Mouse (Mus musculus) intestine, postnatal 0 days (tissue): Measurements from ENCODE around the gene Rcan1. TPM values are rescaled to one million over a fixed set of nuclear protein-coding genes. Genes with fewer than 3 reads are reported as not detected.
A peak's percentile ranks its signal among the peaks of the same experiment; 100 is the strongest.

Experiments
- ATAC-seq: fragments of 200-750 bp; cut with Nextera tagmentation; 2 replicates; pipeline ENCODE4 v1.8.0; 2017; ENCODE audit warnings: mild to moderate bottlenecking, moderate TSS enrichment, moderate library complexity
- H3K27ac ChIP-seq: fragments of 300-500 bp; sonication (generic); 2 replicates; pipeline ENCODE4 v1.5.1; 2014; ENCODE audit warnings: mild to moderate bottlenecking, low read depth, low read length, moderate library complexity
- H3K27me3 ChIP-seq: fragments of 300-500 bp; sonication (generic); replicated peaks from 2 replicates; pipeline ENCODE4 v1.6.1; 2014; ENCODE audit warnings: low read length, mixed read lengths; ENCODE audit not compliant: control insufficient read depth, insufficient read depth
- H3K36me3 ChIP-seq: fragments of 300-500 bp; sonication (generic); 2 replicates; pipeline ENCODE4 v1.6.1; 2014; ENCODE audit warnings: mild to moderate bottlenecking, moderate library complexity; ENCODE audit not compliant: control insufficient read depth, insufficient read depth
- H3K4me1 ChIP-seq: fragments of 300-500 bp; sonication (generic); replicated peaks from 2 replicates; pipeline ENCODE4 v1.6.1; 2014; ENCODE audit warnings: antibody characterized with exemption, low read length, mixed read lengths; ENCODE audit not compliant: control insufficient read depth, insufficient read depth
- H3K4me2 ChIP-seq: fragments of 300-500 bp; sonication (generic); replicated peaks from 2 replicates; pipeline ENCODE4 v1.6.1; 2014; ENCODE audit warnings: low read depth, mild to moderate bottlenecking, moderate library complexity
- H3K4me3 ChIP-seq: fragments of 300-500 bp; sonication (generic); 2 replicates; pipeline ENCODE4 v1.5.1; 2014; ENCODE audit warnings: low read depth, low read length
- H3K9ac ChIP-seq: fragments of 300-500 bp; sonication (generic); 2 replicates; pipeline ENCODE4 v1.6.1; 2014; ENCODE audit warnings: mild to moderate bottlenecking, low read depth, low read length
- H3K9me3 ChIP-seq: fragments of 300-500 bp; sonication (generic); 2 replicates; pipeline ENCODE4 v1.6.1; 2016; ENCODE audit warnings: mixed run types; ENCODE audit not compliant: control insufficient read depth
- CTCF ChIP-seq: sonication (generic); IDR thresholded peaks from 2 replicates; pipeline ENCODE4 v1.5.1; 2016; ENCODE audit warnings: low read depth, mild to moderate bottlenecking, control low read depth, antibody characterized with exemption, moderate library complexity
- WGBS: fragments of 180-500 bp; shearing (Covaris S2); extraction: QIAGEN DNeasy Blood & Tissue Kit; methylation state at CpG from one replicate; pipeline ENCODE4 v1.1.7; 2014; 5-methylcytosine and 5-hydroxymethylcytosine counted together
- polyA plus RNA-seq: library from polyadenylated mRNA; unstranded; fragments of >200 nt; fragmentation: Nextera tagmentation; extraction: Ambion mirVana; gene quantifications from 2 replicates; pipeline ENCODE4 v1.2.1, GENCODE M21; 2015

Gene Rcan1
- polyA plus RNA-seq, 1 experiment from 2014 or later = 52.0 TPM

DNA sequence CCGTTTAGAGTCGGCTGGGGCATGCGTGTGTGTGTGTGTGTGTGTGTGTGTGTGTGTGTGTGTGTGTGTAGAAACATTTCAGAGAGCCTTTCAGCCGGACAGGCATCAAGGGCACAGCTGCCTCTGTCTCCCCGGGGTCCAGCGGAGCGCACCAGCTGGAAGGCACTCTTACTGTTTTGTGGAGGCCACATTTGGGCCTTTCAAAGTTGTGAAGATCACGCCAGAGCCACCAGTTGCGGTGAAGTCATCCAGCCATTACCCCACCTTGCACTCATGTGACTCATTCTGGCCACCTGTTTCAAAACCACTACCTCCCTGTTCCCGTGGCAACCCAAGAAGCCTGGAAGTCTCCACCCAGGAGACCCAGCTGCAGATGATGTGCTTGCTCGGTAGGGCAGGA lies 44.8 kb downstream of the Rcan1 start:
- Histone ChIP-seq H3K4me1 (peaks cover 16% of the 10 kb centered on the region; the same call in 1 of the 2 replicates), H3K9ac (no peak overlapping the region), H3K27me3 (no peaks in the 10 kb centered on the region), H3K4me2 (no peak overlapping the region), H3K9me3 (no peaks in the 10 kb centered on the region), H3K4me3 (no peak overlapping the region), H3K27ac (no peak overlapping the region), H3K36me3 (no peaks in the 10 kb centered on the region)
- ATAC-seq = no peak
- TF ChIP-seq CTCF = no peak
- 57% methylated on average over 11 of the region's 11 CpGs for WGBS

DNA sequence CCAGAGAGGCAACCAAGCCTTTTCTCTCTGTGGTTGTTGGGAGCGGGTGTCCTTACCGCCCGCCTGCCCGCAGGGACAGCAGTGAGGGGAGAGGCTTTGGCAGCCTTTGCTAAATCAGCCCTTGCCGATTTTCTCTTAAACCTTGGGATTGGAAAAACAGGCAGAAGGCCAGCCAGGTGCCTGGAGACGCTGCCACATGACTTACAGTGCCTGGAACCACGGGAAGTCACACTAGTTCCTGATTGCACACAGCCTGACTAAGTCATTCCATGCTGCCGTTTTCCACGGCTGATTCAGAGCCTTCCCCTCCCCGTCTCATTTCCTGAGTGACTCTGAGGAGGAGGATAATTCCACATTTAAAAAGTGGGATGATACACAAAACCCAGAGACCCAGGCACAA lies 47.3 kb downstream of the Rcan1 start:
- 0 out of 2 replicates have a peak overlapping the region, but pooled peaks have one; percentile 17 for H3K9ac ChIP-seq
- no peak for TF ChIP-seq CTCF
- no peaks in the 10 kb centered on the region for H3K36me3 ChIP-seq
- H3K4me3 ChIP-seq = no peak overlapping the region
- no peak overlapping the region for H3K4me2 ChIP-seq
- WGBS = 44% methylated on average over 10 of the region's 10 CpGs
- peak overlapping the region; percentile 91 for H3K27ac ChIP-seq
- no peaks in the 10 kb centered on the region for H3K9me3 ChIP-seq
- peaks cover 16% of the 10 kb centered on the region; the same call in 1 of the 2 replicates for H3K4me1 ChIP-seq
- H3K27me3 ChIP-seq = no peaks in the 10 kb centered on the region
- no peak for ATAC-seq

DNA sequence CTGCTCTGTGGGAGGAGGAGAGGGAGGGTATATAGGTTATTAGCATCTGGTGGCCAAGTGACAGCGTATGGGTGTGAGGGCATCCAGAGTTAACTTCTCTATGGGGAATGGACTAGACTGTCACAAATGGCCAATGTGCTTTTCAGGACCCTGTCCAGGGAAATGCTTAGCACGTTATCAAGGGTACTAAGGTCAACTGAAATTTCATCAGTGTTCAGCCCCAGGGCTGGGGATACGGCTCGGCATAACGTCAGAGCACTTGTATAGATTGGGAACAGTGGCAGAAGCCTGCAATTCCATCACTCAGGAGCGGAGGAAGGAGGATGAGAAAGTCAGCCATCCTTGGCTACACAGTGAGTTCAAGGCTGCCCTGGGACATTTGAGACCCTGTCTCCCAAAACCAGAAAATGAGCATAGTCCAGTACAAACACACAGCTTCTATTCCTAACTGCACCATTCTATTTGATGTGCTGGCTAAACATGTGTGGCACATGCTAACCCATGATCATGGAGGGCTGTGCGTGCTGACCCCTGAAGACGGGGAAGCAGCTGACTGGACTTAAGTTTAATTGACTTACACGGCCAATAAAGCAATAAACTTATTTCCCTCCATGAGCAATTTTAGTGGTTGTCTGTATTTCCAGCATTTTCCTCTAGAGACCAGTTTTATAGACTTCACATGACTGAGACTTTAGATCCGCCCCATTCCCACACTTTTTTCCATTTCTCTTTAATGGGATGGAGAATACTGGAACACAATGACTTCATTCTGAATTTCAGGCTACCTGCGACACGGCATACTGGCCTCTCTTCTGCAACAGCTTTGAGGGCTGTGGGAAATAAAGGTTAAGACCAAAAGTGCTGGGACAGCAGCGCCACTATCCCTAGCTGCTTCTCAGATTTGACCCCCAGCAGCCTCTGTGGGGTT lies 48.0 kb downstream of the Rcan1 start:
- ATAC-seq = peak; percentile 72
- H3K27ac ChIP-seq = peak overlapping the region; percentile 91
- H3K27me3 ChIP-seq = no peaks in the 10 kb centered on the region
- 0 out of 2 replicates have a peak overlapping the region, but pooled peaks have one; percentile 17 for H3K9ac ChIP-seq
- WGBS = 50% methylated on average over 13 of the region's 13 CpGs
- no peak overlapping the region for H3K4me2 ChIP-seq
- no peaks in the 10 kb centered on the region for H3K9me3 ChIP-seq
- no peak overlapping the region for H3K4me3 ChIP-seq
- H3K4me1 ChIP-seq = peaks cover 16% of the 10 kb centered on the region; the same call in 1 of the 2 replicates
- TF ChIP-seq CTCF = no peak
- H3K36me3 ChIP-seq = no peaks in the 10 kb centered on the region

DNA sequence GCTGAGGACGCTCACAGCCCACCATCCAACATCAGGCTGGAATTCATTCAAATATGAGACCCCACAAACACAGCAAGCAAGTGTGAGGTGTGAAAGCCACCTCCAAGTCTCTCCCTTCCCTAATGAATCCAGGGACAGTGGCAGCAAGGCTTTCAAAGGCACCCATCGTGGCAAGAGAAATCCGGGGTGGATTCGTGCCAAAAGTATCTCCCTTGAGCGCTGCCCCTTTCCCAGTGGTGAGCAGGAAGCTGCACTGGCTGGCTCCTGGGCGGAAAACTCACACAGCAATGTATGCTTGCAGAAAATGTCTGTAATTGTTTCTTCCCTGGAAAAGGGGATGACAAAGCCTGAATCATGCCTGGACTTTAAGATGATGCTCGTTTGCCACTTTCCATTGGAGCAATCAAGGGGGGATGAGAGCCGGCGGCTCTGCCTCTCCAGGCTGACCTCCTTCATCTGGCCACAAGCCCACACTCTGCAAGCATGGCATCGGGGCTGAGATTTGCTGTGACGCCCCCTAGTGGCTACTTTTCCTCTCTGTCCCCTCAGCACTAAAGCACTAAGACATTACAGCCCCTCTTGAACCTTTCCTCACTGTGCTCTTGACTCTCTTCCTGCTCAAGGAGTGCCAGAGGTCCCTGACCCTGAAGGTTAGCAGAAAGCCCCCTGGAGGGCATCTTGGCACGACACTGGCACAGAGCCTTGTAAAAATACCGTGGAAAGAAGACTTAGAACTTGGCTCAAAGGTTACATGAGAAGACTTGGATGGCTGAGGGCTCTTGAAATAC lies 49.3 kb downstream of the Rcan1 start:
- H3K4me1 ChIP-seq = peaks cover 24% of the 10 kb centered on the region; the same call in 1 of the 2 replicates
- 66% methylated on average over 13 of the region's 13 CpGs for WGBS
- ATAC-seq = peak; percentile 28; the same call in 1 of the 2 replicates
- no peak overlapping the region for H3K4me2 ChIP-seq
- H3K9ac ChIP-seq = no peak overlapping the region
- peak overlapping the region; percentile 86 for H3K27ac ChIP-seq
- peak; percentile 62 for TF ChIP-seq CTCF
- no peak overlapping the region for H3K4me3 ChIP-seq
- no peaks in the 10 kb centered on the region for H3K9me3 ChIP-seq
- H3K36me3 ChIP-seq = no peaks in the 10 kb centered on the region
- H3K27me3 ChIP-seq = no peaks in the 10 kb centered on the region

DNA sequence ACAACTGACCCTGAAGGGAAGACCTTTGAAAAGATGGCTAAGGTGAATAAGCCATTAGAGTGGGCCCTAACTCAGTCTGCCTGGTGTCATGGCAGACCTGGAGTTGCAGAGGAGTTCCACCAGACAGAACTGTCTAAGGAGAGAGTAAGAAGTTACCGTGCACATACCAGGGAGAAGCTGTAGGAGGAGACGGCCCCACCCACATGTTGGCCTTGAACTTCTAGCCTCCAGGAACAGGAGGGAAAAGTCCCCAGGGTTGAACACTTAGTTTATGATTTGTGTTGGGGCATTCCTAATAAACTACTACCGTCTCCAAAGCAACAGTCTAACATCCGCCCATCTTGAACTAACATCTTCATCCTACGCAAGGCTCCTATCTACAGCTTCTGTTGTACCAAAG lies 50.0 kb downstream of the Rcan1 start:
- no peaks in the 10 kb centered on the region for H3K36me3 ChIP-seq
- no peak overlapping the region for H3K27ac ChIP-seq
- WGBS = 67% methylated on average over 5 of the region's 5 CpGs
- no peak overlapping the region for H3K4me2 ChIP-seq
- H3K4me1 ChIP-seq = peaks cover 24% of the 10 kb centered on the region; the same call in 1 of the 2 replicates
- H3K4me3 ChIP-seq = no peak overlapping the region
- no peak for TF ChIP-seq CTCF
- no peaks in the 10 kb centered on the region for H3K27me3 ChIP-seq
- no peak overlapping the region for H3K9ac ChIP-seq
- ATAC-seq = no peak
- no peaks in the 10 kb centered on the region for H3K9me3 ChIP-seq

DNA sequence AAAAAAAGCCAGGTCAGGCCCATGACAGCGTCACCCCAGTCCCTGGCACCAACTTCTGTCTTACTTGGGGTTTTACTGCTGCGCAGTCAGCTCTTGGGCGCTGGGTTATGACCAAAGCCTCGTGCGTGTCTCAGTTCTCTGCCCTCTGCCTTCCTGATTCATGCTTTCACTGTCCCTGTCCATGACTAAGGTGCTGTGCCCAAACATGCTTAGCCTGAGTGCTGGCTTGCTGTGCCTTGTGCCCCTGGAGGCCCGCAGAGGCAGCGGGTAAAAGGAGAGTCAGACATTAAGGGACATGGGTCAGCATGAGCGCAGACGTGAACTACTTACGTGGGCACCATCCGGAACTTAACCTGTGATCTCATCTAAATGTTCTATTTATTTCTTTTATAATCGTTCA lies 51.6 kb downstream of the Rcan1 start:
- no peaks in the 10 kb centered on the region for H3K27me3 ChIP-seq
- H3K4me3 ChIP-seq = no peak overlapping the region
- no peak for ATAC-seq
- whole genome bisulfite sequencing = 95% methylated on average over 12 of the region's 12 CpGs
- no peak for TF ChIP-seq CTCF
- no peaks in the 10 kb centered on the region for H3K36me3 ChIP-seq
- no peaks in the 10 kb centered on the region for H3K9me3 ChIP-seq
- no peak overlapping the region for H3K27ac ChIP-seq
- peaks cover 23% of the 10 kb centered on the region; the same call in 1 of the 2 replicates for H3K4me1 ChIP-seq
- H3K9ac ChIP-seq = no peak overlapping the region
- no peak overlapping the region for H3K4me2 ChIP-seq
